Mouse (Mus musculus) stomach, adult 2 months (tissue): Measurements from ENCODE around the gene Kirrel2. TPM values are rescaled to one million over a fixed set of nuclear protein-coding genes. Genes with fewer than 3 reads are reported as not detected.

Experiments
- polyA plus RNA-seq: library from polyadenylated mRNA; depleted of rRNA; stranded (reverse); fragments of >200 nt; gene quantifications from 2 replicates; pipeline ENCODE4 v1.2.3, GENCODE M21; 2012; rRNA removed

The Kirrel2 gene
- polyA plus RNA-seq = 0.42 and 2.0 TPM in 2 replicates

DNA sequence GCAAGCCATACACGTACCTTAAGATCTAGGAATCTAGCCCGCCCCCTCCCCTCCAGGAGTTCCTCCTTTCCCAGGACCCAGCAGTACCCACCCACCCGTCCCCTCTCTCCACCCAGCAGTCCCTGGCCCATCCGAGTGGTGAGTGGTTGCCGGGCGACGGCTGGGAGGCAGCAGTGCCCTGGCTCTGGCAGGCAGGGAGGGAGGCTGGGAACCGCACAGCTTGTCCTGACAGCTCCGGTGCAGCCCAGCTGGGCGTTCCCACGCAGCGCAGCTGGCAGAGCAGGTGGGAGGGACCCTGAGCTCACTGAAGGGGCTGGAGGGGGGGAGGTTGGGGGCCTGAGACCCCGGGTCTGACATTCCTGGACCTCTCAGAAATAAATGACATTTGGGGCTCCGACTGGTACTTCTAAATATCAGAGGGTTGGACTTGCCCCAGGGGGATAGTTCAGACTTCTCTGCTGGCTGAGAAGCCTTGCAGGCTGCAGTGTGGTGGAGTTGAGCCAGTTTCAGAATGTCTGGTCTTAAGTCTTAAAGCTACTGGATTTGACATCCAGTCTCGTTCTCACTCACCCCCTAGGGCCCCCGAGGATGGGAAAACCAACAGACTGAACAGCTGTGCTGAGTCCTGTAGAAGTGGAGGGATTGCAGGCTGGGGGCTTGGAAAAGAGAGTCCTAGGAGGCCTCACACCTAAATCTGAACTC lies at the start of gene Kirrel2, which contains the start of gene Nphs1:
Gene Kirrel2, minus strand, starts transcription at position 62 of the 702 bp plus-strand sequence.
Gene Nphs1, plus strand, starts transcription at position 687 of the 702 bp plus-strand sequence.

GRCm38 (mm10) chr7:30493401-30493931 lies 36.0 kb upstream of the Kirrel2 start, which contains the start of gene Prodh2:
Prodh2 (plus strand) TSS chr7:30493622.

GRCm38 (mm10) chr7:30444971-30445751 lies 12.3 kb downstream of the Kirrel2 start, which contains the start of gene Aplp1:
Aplp1 (minus strand) TSS chr7:30445535.

GRCm38 (mm10) chr7:30421175-30421889 lies 36.2 kb downstream of the Kirrel2 start, which contains the start of gene Nfkbid:
Nfkbid (plus strand) TSS chr7:30421732.

GRCm38 (mm10) chr7:30419561-30420499 lies 37.7 kb downstream of the Kirrel2 start, which contains the start of gene Hcst:
Hcst (minus strand) TSS chr7:30419854.

DNA sequence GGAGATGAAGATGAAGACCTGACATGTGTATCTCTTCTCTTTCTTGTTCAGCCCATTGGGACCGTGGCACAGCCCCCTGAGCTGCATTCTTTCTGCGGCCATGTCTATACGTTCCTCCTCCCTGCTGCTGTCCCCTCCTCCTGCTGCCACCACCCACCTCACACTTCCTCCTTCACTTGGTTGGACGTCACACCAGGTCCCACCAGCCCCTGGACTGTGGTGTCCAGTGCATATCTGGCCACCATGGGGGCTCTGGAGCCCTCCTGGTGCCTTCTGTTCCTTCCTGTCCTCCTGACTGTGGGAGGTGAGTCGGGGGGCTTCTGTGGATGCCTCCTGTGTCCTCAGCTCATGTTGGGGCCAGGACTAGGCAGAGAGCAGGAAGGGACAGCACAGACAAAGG lies 43.9 kb downstream of the Kirrel2 start, which contains the start of gene Tyrobp:
Gene Tyrobp, plus strand, starts transcription at position 165 of the 400 bp plus-strand sequence.

Other genes starting within 250 kb of the Kirrel2 start
- 44.5 and 70.3 TPM in 2 replicates for gene Polr2i, start 225.7 kb downstream of the Kirrel2 start, polyA plus RNA-seq
- gene Tbcb, start 225.4 kb downstream of the Kirrel2 start, polyA plus RNA-seq = 20.0 and 20.6 TPM in 2 replicates
- gene Ovol3, start 222.0 kb downstream of the Kirrel2 start, polyA plus RNA-seq = 0.12 TPM in 1 of 2 replicates, not detected in the other
- gene Thap8, start 177.6 kb downstream of the Kirrel2 start, polyA plus RNA-seq = 0.05 TPM in 1 of 2 replicates, not detected in the other
- gene Wdr62, start 177.3 kb downstream of the Kirrel2 start, polyA plus RNA-seq = 13.0 and 13.2 TPM in 2 replicates
- gene Clip3, start 166.0 kb downstream of the Kirrel2 start, polyA plus RNA-seq = 3.4 and 5.3 TPM in 2 replicates
- gene Alkbh6, start 149.0 kb downstream of the Kirrel2 start, polyA plus RNA-seq = 99.1 and 118 TPM in 2 replicates
- 17.5 and 30.2 TPM in 2 replicates for gene Syne4, start 142.9 kb downstream of the Kirrel2 start, polyA plus RNA-seq
- 0.36 and 0.42 TPM in 2 replicates for gene E130208F15Rik, start 135.9 kb downstream of the Kirrel2 start, polyA plus RNA-seq
- 12.5 and 28.1 TPM in 2 replicates for gene Sdhaf1, start 133.8 kb downstream of the Kirrel2 start, polyA plus RNA-seq
- gene Lrfn3, start 94.9 kb downstream of the Kirrel2 start, polyA plus RNA-seq = 14.6 and 17.1 TPM in 2 replicates
- 38.9 and 55.7 TPM in 2 replicates for gene Tyrobp, start 43.9 kb downstream of the Kirrel2 start, polyA plus RNA-seq
- 3.8 and 16.6 TPM in 2 replicates for gene Hcst, start 37.8 kb downstream of the Kirrel2 start, polyA plus RNA-seq
- 2.3 and 3.7 TPM in 2 replicates for gene Nfkbid, start 36.0 kb downstream of the Kirrel2 start, polyA plus RNA-seq
- gene Aplp1, start 12.2 kb downstream of the Kirrel2 start, polyA plus RNA-seq = 30.9 and 40.1 TPM in 2 replicates
- 0.12 and 0.32 TPM in 2 replicates for gene Nphs1, start 625 bp upstream of the Kirrel2 start, polyA plus RNA-seq
- 0.15 TPM in 1 of 2 replicates, not detected in the other for gene Prodh2, start 35.9 kb upstream of the Kirrel2 start, polyA plus RNA-seq
- 4.7 and 6.1 TPM in 2 replicates for gene Arhgap33, start 77.4 kb upstream of the Kirrel2 start, polyA plus RNA-seq
- 129 and 132 TPM in 2 replicates for gene Hspb6, start 94.5 kb upstream of the Kirrel2 start, polyA plus RNA-seq
- gene Proser3, start 94.6 kb upstream of the Kirrel2 start, polyA plus RNA-seq = 3.4 and 3.9 TPM in 2 replicates
- gene Lin37, start 102.1 kb upstream of the Kirrel2 start, polyA plus RNA-seq = 14.3 and 19.7 TPM in 2 replicates
- gene U2af1l4, start 105.6 kb upstream of the Kirrel2 start, polyA plus RNA-seq = 32.7 and 35.6 TPM in 2 replicates
- gene Gm49396, start 105.7 kb upstream of the Kirrel2 start, polyA plus RNA-seq = 0.66 and 0.85 TPM in 2 replicates
- gene Psenen, start 105.9 kb upstream of the Kirrel2 start, polyA plus RNA-seq = 70.1 and 76.5 TPM in 2 replicates
- gene Igflr1, start 107.7 kb upstream of the Kirrel2 start, polyA plus RNA-seq = 4.5 and 5.3 TPM in 2 replicates
- 17.8 and 24.6 TPM in 2 replicates for gene Kmt2b, start 131.0 kb upstream of the Kirrel2 start, polyA plus RNA-seq
- gene Zbtb32, start 141.2 kb upstream of the Kirrel2 start, polyA plus RNA-seq = 3.6 and 4.9 TPM in 2 replicates
- gene Upk1a, start 155.2 kb upstream of the Kirrel2 start, polyA plus RNA-seq = 4.0 TPM in 2 replicates
- gene Cox6b1, start 168.5 kb upstream of the Kirrel2 start, polyA plus RNA-seq = 263 and 306 TPM in 2 replicates
- not detected in 2 replicates for gene Etv2, start 178.2 kb upstream of the Kirrel2 start, polyA plus RNA-seq
- gene Rbm42, start 192.6 kb upstream of the Kirrel2 start, polyA plus RNA-seq = 42.7 and 58.2 TPM in 2 replicates
- gene Haus5, start 207.3 kb upstream of the Kirrel2 start, polyA plus RNA-seq = 2.2 and 4.0 TPM in 2 replicates
- gene Pmis2, start 213.9 kb upstream of the Kirrel2 start, polyA plus RNA-seq = not detected in 2 replicates
- 18.8 and 40.8 TPM in 2 replicates for gene 2200002J24Rik, start 241.2 kb upstream of the Kirrel2 start, polyA plus RNA-seq